Mouse (Mus musculus) limb, embryonic 14.5 days (tissue): ENCODE results near the gene Thrap3. TPM values are rescaled to one million over a fixed set of nuclear protein-coding genes. Genes with fewer than 3 reads are reported as not detected.
A peak's percentile ranks its signal among the peaks of the same experiment; 100 is the strongest.

Source experiments
- ATAC-seq: fragments of 200-750 bp; cut with Nextera tagmentation; 2 replicates; pipeline ENCODE4 v1.8.0; 2017; ENCODE audit warnings: low read depth, moderate number of reproducible peaks, moderate TSS enrichment; ENCODE audit not compliant: low FRiP score
- DNase-seq: peaks from one replicate; pipeline ENCODE4 v3.0.0-alpha.2; 2015; ENCODE audit warnings: low spot score
- H3K27ac ChIP-seq: fragments of 300-500 bp; sonication (generic); replicated peaks from 2 replicates; pipeline ENCODE4 v1.5.1; 2014; ENCODE audit warnings: low read depth, mild to moderate bottlenecking, low read length, moderate library complexity, mixed read lengths
- H3K27me3 ChIP-seq: fragments of 300-500 bp; sonication (generic); 2 replicates; pipeline ENCODE4 v1.6.1; 2014; ENCODE audit warnings: low read length, mixed read lengths; ENCODE audit not compliant: control insufficient read depth, insufficient read depth
- H3K36me3 ChIP-seq: fragments of 300-500 bp; sonication (generic); 2 replicates; pipeline ENCODE4 v1.6.1; 2014; ENCODE audit warnings: mild to moderate bottlenecking, low read length, moderate library complexity, mixed read lengths; ENCODE audit not compliant: control insufficient read depth, insufficient read depth
- H3K4me1 ChIP-seq: fragments of 300-500 bp; sonication (generic); 2 replicates; pipeline ENCODE4 v1.6.1; 2014; ENCODE audit warnings: antibody characterized with exemption, low read length, mixed read lengths; ENCODE audit not compliant: control insufficient read depth, insufficient read depth
- H3K4me2 ChIP-seq: fragments of 300-500 bp; sonication (generic); replicated peaks from 2 replicates; pipeline ENCODE4 v1.6.1; 2014; ENCODE audit warnings: low read depth, mild to moderate bottlenecking, low read length, moderate library complexity; ENCODE audit not compliant: severe bottlenecking
- H3K4me3 ChIP-seq: fragments of 300-500 bp; sonication (generic); replicated peaks from 2 replicates; pipeline ENCODE4 v1.5.1; 2014; ENCODE audit warnings: low read length
- H3K9ac ChIP-seq: fragments of 300-500 bp; sonication (generic); 2 replicates; pipeline ENCODE4 v1.6.1; 2014; ENCODE audit warnings: mild to moderate bottlenecking, low read depth, low read length, moderate library complexity; ENCODE audit not compliant: severe bottlenecking
- H3K9me3 ChIP-seq: fragments of 300-500 bp; sonication (generic); 2 replicates; pipeline ENCODE4 v1.6.1; 2016; ENCODE audit warnings: low read length; ENCODE audit not compliant: control insufficient read depth
- POLR2A ChIP-seq: fragments of 200-500 bp; IDR thresholded peaks from 2 replicates; pipeline ENCODE4 v1.8.0; 2012; ENCODE audit warnings: inconsistent platforms, mild to moderate bottlenecking, moderate library complexity, borderline replicate concordance; ENCODE audit not compliant: insufficient read depth, insufficient read length; ENCODE audit errors: extremely low read depth
- WGBS: fragments of 180-500 bp; shearing (Covaris S2); extraction: QIAGEN DNeasy Blood & Tissue Kit; methylation state at CpG from one replicate; pipeline ENCODE4 v1.1.7; 2014; 5-methylcytosine and 5-hydroxymethylcytosine counted together
- polyA plus RNA-seq, 2 experiments: library from polyadenylated mRNA; depleted of rRNA in 1 of 2; stranded (reverse) in 1 of 2; unstranded in 1 of 2; fragments of >200 nt; fragmentation: Nextera tagmentation in 1 of 2; extraction: Ambion mirVana in 1 of 2; gene quantifications; 2 replicates each; pipeline versions ENCODE4 v1.2.1 to v1.2.3; 2012 to 2014

The Thrap3 gene
- polyA plus RNA-seq, 2 experiments: 191 to 204 TPM

DNA sequence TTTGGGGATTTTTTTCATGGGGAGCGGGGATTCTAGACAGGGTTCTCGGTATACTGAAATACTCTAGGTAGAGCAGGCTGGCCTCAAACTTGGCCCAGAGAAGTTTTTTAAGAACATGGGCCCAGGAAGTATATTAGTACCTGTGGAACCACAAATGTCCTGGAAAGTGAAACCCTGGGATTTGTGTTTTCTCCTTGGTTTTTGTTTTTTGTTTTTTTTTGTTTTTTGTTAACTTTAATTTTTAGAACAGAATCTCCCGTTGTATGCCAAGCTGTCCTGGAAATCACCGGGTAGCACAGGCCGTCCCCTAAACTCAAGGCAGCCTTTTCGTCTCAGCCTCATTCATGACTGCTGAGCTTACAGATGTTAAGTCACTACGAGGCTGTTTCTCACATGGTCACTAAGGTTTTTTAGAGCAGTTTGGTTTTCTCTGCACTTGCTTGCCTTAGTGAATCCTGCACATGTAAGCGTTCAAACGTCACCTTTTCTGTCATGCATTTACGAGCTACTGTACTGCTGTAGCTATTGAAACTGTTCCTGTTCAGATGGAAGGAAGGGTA is 856 bp upstream of the Thrap3 start:
- Histone ChIP-seq H3K9me3 (no peaks in the 10 kb centered on the region), H3K27me3 (no peaks in the 10 kb centered on the region), H3K27ac (peak overlapping the region; percentile 93), H3K4me2 (peak overlapping the region; percentile 54), H3K9ac (peak overlapping the region; percentile 53), H3K4me3 (peak overlapping the region; percentile 77), H3K36me3 (peaks cover 9% of the 10 kb centered on the region; the same call in 1 of the 2 replicates), H3K4me1 (peaks cover 37% of the 10 kb centered on the region)
- TF ChIP-seq POLR2A: no peak
- DNase-seq (no peak), ATAC-seq (no peak)
- WGBS: 46% methylated on average over 10 of the region's 10 CpGs

DNA sequence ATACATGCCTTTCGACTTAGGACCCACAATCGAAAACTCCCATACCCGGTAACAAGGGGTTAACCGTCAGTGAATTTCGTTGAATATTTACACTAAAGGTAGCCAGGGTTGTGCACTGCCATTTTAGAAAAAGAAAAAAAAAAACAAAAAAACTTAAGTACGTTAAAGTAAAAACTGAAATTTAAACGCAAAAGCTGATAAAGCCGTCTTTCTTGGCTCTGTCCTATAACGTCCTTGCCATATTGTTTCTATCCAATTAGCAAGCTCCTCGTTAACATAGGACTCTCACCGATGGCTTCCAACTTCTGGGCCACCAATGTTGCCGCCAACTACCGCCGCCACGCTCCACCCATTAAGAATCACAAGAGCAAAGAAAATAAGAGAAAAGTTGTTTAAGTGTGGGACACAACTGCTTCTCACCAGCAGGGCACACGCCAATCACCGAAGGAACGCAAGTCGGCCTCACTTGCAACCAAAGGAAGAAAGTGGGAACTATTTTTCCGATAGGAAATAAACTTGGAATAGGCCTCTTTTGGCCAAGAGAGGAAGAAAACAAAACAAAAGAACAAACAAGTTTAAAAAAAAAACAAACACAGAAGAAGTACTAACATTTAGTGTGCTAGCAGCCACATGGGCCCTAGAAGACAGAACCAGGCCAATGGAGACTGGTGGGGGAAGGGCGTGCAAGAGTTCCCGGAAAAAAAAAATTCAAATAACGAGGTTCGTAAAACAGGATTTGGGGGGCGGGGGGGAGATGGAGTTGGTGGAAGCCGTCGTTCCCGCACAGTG is 852 bp downstream of the Thrap3 start:
- Histone ChIP-seq H3K36me3 (peaks cover 12% of the 10 kb centered on the region; the same call in 1 of the 2 replicates), H3K9ac (peak overlapping the region; percentile 96), H3K27ac (peak overlapping the region; percentile 99), H3K4me3 (peak overlapping the region; percentile 77), H3K4me2 (peak overlapping the region; percentile 60), H3K9me3 (no peaks in the 10 kb centered on the region), H3K27me3 (no peaks in the 10 kb centered on the region), H3K4me1 (peaks cover 37% of the 10 kb centered on the region)
- WGBS: under 1% methylated on average over 28 of the region's 28 CpGs
- DNase-seq: peak; percentile 15
- no peak for ATAC-seq
- no peak; the same call in 1 of the 2 replicates for TF ChIP-seq POLR2A

DNA sequence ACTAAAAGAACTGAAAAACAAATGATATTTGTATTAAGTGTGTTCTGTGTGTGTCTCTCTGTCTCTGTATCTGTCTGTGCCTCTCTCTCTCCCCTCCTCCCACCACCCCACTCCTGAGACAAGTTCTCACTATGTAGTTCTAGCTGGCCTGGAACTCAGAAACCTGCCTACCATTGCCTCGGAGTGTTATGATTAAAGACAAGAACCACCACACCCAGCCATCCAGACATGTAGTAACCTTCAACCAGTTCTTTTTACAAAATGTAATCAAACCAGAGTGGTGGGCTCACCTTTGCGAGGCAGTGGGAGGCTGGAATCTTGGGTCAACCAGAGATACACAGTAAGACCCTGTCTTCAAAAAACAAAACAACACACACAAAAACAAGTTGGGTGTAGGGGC is 1.9 kb downstream of the Thrap3 start:
- no peak for DNase-seq
- H3K9me3 ChIP-seq: no peaks in the 10 kb centered on the region
- no peak overlapping the region for H3K27ac ChIP-seq
- peak overlapping the region; percentile 60 for H3K4me2 ChIP-seq
- TF ChIP-seq POLR2A: no peak
- peaks cover 16% of the 10 kb centered on the region; the same call in 1 of the 2 replicates for H3K36me3 ChIP-seq
- H3K27me3 ChIP-seq: no peaks in the 10 kb centered on the region
- peak overlapping the region; percentile 96 for H3K9ac ChIP-seq
- ATAC-seq: no peak
- peaks cover 37% of the 10 kb centered on the region for H3K4me1 ChIP-seq
- H3K4me3 ChIP-seq: peak overlapping the region; percentile 77
- 55% methylated on average over 2 of the region's 2 CpGs for WGBS

DNA sequence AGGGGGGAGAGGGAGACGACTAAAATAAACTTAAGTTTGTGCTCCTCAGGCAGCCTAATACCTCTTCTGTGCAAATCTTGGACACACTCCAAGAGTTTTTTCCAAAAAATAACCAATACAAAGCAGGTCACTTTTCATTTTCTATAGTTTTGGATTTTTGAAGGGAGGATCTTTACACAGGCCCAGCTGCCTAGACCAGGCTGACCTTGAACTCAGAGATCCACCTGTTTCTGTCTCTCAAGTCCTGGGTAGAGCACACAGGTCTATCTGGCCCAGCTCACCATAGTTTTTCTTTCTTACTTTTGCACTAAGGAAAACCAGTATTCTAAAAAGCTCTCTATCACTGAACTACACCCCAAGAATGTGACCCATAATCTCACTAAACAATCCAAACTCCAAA is 2.5 kb downstream of the Thrap3 start:
- Histone ChIP-seq H3K27ac (no peak overlapping the region), H3K36me3 (peaks cover 18% of the 10 kb centered on the region; the same call in 1 of the 2 replicates), H3K4me2 (peak overlapping the region; percentile 60), H3K4me3 (peak overlapping the region; percentile 77; the same call in 1 of the 2 replicates), H3K9me3 (no peaks in the 10 kb centered on the region), H3K27me3 (no peaks in the 10 kb centered on the region), H3K4me1 (peaks cover 37% of the 10 kb centered on the region), H3K9ac (peak overlapping the region; percentile 96; the same call in 1 of the 2 replicates)
- WGBS: 50% methylated on average over 1 of the region's 1 CpGs
- ATAC-seq: no peak
- no peak for TF ChIP-seq POLR2A
- no peak for DNase-seq

DNA sequence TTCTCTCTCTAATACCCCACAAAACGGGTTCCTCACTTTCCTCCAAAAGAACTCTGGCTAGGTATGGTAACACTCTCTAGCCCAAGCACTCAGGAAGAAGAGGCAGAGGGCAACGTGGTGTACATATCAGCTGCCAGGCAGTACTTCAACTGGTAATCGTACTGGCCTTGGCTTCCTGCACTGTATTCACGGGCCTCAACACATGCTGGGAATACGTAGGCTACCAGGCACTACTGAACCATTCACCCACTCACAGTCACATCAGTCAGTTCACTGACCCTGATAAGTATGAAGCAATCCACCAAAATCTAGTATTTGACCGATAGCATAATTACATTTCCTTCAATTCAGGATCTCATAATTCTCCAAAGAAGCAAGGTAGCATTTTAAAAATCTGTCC is 3.0 kb downstream of the Thrap3 start:
- H3K27me3 ChIP-seq: no peaks in the 10 kb centered on the region
- peaks cover 34% of the 10 kb centered on the region for H3K4me1 ChIP-seq
- no peak overlapping the region for H3K27ac ChIP-seq
- H3K9me3 ChIP-seq: no peaks in the 10 kb centered on the region
- H3K9ac ChIP-seq: no peak overlapping the region; the same call in 1 of the 2 replicates
- no peak for TF ChIP-seq POLR2A
- H3K4me2 ChIP-seq: peak overlapping the region; percentile 60; the same call in 1 of the 2 replicates
- H3K36me3 ChIP-seq: peaks cover 23% of the 10 kb centered on the region
- DNase-seq (no peak), ATAC-seq (no peak)
- no peak overlapping the region for H3K4me3 ChIP-seq
- 79% methylated on average over 6 of the region's 6 CpGs for WGBS
